Mouse (Mus musculus) layer of hippocampus, postnatal 25 days (tissue): ENCODE data around the gene Mindy3. TPM values are rescaled to one million over a fixed set of nuclear protein-coding genes. Genes with fewer than 3 reads are reported as not detected.

Experiments used
- DNase-seq, 2 experiments: peaks; one replicate each; pipeline ENCODE4 v3.0.0; 2022; ENCODE audit warnings: mixed read lengths in 2 of 2, low spot score in 1 of 2; ENCODE audit errors: extremely low spot score in 1 of 2
- total RNA-seq, 2 experiments: library from RNA; stranded (reverse); gene quantifications; 2 replicates each; pipeline ENCODE4 v1.2.3; 2021

Gene Mindy3
- total RNA-seq, 2 experiments from 2014 or later = 87.7 to 95.3 TPM

- no peak for DNase-seq
Observed at GRCm38 (mm10) chr2:12372883-12373282, 46.4 kb downstream of the Mindy3 start.

- DNase-seq = no peak
Observed at GRCm38 (mm10) chr2:12371401-12371800, 47.9 kb downstream of the Mindy3 start.

GRCm38 (mm10) chr2:12368451-12368850 lies 50.8 kb downstream of the Mindy3 start:
- no peak for DNase-seq

GRCm38 (mm10) chr2:12368016-12368415 lies 51.3 kb downstream of the Mindy3 start:
- no peak for DNase-seq

GRCm38 (mm10) chr2:12361310-12361709 lies 58.0 kb downstream of the Mindy3 start:
- no peak for DNase-seq

GRCm38 (mm10) chr2:12354837-12355236 lies 64.4 kb downstream of the Mindy3 start:
- no peak for DNase-seq

GRCm38 (mm10) chr2:12348914-12349313 lies 70.4 kb downstream of the Mindy3 start:
- DNase-seq = no peak

- no peak for DNase-seq
Observed at GRCm38 (mm10) chr2:12331962-12332361, 87.3 kb downstream of the Mindy3 start.

GRCm38 (mm10) chr2:12329620-12330019 lies 89.7 kb downstream of the Mindy3 start:
- no peak for DNase-seq

- no peak for DNase-seq
Observed at GRCm38 (mm10) chr2:12329068-12329407, 90.2 kb downstream of the Mindy3 start.

- no peak for DNase-seq
Observed at GRCm38 (mm10) chr2:12328355-12329067, 90.8 kb downstream of the Mindy3 start.

- no peak for DNase-seq
Observed at GRCm38 (mm10) chr2:12327691-12328354, 91.4 kb downstream of the Mindy3 start.

- no peak for DNase-seq
Observed at GRCm38 (mm10) chr2:12327216-12327615, 92.1 kb downstream of the Mindy3 start.

GRCm38 (mm10) chr2:12325868-12326267 lies 93.4 kb downstream of the Mindy3 start:
- no peak for DNase-seq

- DNase-seq = peak in 1 of 2 experiments; percentile 31
Observed at GRCm38 (mm10) chr2:12325417-12325816, 93.9 kb downstream of the Mindy3 start.

GRCm38 (mm10) chr2:12320914-12321313 lies 98.4 kb downstream of the Mindy3 start:
- no peak for DNase-seq

- DNase-seq = no peak
Observed at GRCm38 (mm10) chr2:12318715-12319114, 100.6 kb downstream of the Mindy3 start.

- DNase-seq = no peak
Observed at GRCm38 (mm10) chr2:12318036-12318435, 101.2 kb downstream of the Mindy3 start.

- DNase-seq = no peak
Observed at GRCm38 (mm10) chr2:12317343-12317742, 101.9 kb downstream of the Mindy3 start.

GRCm38 (mm10) chr2:12316361-12316760 lies 102.9 kb downstream of the Mindy3 start:
- DNase-seq = no peak

- DNase-seq = no peak
Observed at GRCm38 (mm10) chr2:12314028-12314427, 105.2 kb downstream of the Mindy3 start.

GRCm38 (mm10) chr2:12308466-12308865 lies 110.8 kb downstream of the Mindy3 start:
- no peak for DNase-seq
